Mouse (Mus musculus) testis, adult 2 months (tissue): ENCODE data around the gene Camta1.

ENCODE experiments used
- CTCF ChIP-seq: fragments of 200-500 bp; IDR thresholded peaks from 2 replicates; pipeline ENCODE4 v1.5.1; 2012; ENCODE audit warnings: low read depth, mild to moderate bottlenecking, inconsistent platforms, low read length, moderate library complexity; ENCODE audit not compliant: control insufficient read depth, insufficient read depth, insufficient replicate concordance
- POLR2A ChIP-seq: fragments of 200-500 bp; IDR thresholded peaks from 2 replicates; pipeline ENCODE4 v1.6.1; 2012; ENCODE audit warnings: low read depth, mild to moderate bottlenecking, inconsistent platforms, low read length, moderate library complexity; ENCODE audit not compliant: control insufficient read depth

DNA sequence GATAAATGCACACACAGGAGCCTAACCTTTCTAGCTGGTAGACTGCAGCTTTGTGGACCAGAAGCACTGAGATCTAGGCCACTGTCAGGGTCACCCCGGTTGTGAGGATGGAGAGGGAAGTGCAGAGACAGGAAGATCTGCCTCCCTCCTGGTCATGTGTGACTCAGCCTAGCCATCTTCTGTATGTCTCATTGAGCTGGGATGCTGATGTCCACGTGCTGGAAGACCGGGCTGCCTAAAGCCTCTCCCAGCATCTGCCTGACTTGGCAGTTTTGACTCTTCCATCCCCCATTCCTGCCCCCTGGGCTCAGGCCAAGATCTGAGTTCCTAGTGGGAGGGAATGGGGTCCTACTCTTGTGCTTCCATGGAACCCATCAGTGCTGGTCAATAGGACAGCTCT is 557.7 kb downstream of the Camta1 start:
- no peak for TF ChIP-seq CTCF
- TF ChIP-seq POLR2A = no peak
